Mouse (Mus musculus) G1E (cell line): ENCODE results near the gene Mcur1.

Experiments used
- CTCF ChIP-seq: IDR thresholded peaks from 2 replicates; pipeline ENCODE4 v1.5.1; 2012; ENCODE audit warnings: low read depth, low read length, inconsistent platforms, mixed read lengths
- GATA1 ChIP-seq: IDR thresholded peaks from 2 replicates; pipeline ENCODE4 v1.6.1; 2012; ENCODE audit warnings: borderline replicate concordance, low read length, inconsistent platforms, mixed read lengths
- GATA2 ChIP-seq: IDR thresholded peaks from 2 replicates; pipeline ENCODE4 v1.6.1; 2012; ENCODE audit warnings: low read depth, low read length, inconsistent platforms, borderline replicate concordance
- POLR2AphosphoS5 ChIP-seq: IDR thresholded peaks from 2 replicates; pipeline ENCODE4 v1.6.1; 2012; ENCODE audit warnings: low read depth, low read length, inconsistent platforms; ENCODE audit not compliant: insufficient replicate concordance
- TAL1 ChIP-seq: conservative IDR thresholded peaks from 2 replicates; pipeline ENCODE4 v1.6.1; 2012; ENCODE audit warnings: low read depth, low read length, inconsistent platforms, mixed read lengths

- TF ChIP-seq CTCF (no peak), TAL1 (no peak), GATA1 (no peak), GATA2 (no peak), POLR2AphosphoS5 (no peak)
These were observed at the start of gene Mcur1 for GRCm38 (mm10) chr13:43559711-43560457.
